Mouse (Mus musculus) kidney, adult 8-10 months (tissue): ENCODE measurements around the gene Ppara.
A peak's percentile ranks its signal among the peaks of the same experiment; 100 is the strongest.

Source experiments
- DNase-seq, 2 experiments: peaks; one replicate each; pipeline ENCODE4 v3.0.0; 2022

Ppara gene

DNA sequence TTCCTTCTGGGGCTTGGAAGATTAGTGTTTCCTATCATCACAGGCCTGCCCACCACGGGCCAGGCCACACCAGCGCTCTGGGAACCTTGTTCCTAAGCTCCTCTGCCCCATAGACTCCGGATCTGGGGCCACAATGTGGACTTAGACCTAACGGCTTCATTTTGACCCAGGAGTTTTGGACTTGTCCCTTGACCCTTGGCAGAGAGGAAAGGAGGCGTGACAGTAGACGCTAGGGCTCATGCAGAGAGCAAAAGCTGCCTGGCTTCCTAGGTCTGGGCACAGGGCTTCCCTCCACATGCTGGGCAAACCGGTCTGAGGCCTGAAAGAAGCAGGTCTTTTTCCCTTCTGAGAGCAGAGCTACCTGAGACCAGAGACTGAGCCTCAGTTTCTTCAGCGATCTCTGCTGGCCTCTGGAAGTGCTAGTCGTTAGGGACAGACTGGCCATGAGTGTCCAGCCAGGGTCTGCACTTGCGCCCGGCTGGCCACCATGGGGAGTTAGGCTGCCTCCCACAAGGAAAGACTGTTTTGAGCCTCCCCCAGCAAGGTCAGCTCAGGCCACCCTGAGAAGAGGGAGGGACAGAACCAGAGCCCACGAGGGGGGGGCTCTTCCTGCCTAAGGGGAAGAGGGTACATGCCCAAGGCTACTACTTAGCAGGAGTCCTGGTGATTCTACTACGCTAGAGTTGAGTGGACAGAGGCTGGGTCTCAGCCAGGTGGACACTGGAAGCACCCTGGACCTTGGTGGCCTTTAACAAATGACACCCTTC is 29.0 kb upstream of the Ppara start:
- DNase-seq: peak; percentile 91 to 92

GRCm38 (mm10) chr15:85706527-85706926 is 28.3 kb upstream of the Ppara start:
- DNase-seq: no peak

- peak; percentile 76 to 78 for DNase-seq
Measured at GRCm38 (mm10) chr15:85707017-85707416, 27.8 kb upstream of the Ppara start.

- no peak for DNase-seq
Measured at GRCm38 (mm10) chr15:85707458-85708030, 27.2 kb upstream of the Ppara start.

- no peak for DNase-seq
Measured at GRCm38 (mm10) chr15:85708217-85708616, 26.6 kb upstream of the Ppara start.

- no peak for DNase-seq
Measured at GRCm38 (mm10) chr15:85708843-85709242, 25.9 kb upstream of the Ppara start.

DNA sequence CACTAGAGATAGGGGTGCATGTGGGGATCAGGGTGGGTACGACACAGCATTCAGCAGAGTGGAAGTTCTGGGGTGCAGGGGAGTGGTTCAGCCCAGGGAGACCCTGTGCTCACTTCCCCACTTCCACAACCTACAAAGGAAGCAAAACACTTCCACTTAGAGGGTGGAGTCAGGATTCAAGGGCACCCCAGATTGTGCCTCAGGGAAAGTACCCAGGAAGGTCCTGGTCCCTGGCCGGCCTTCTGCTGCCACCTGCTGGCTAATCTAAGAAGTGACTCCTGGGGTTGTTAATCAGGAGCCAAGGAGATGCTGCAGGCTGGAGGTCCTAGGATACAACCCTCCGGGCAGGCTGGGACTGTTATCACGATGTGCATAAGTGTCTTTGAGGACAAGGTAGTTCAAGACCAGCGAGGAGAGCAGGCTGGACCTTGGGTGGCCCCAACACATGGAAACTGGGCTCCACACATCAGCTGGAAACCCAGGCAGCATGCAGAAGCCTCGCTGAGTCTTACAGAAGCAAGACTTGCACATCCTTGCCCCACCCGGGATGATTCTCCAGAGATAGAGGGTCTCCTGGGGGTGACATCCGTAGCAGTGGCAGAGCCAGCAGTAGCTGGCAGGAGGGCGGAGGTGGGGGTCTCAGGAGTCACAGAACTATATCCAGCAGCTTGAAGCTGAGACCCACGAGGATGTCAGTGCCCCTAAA is 25.4 kb upstream of the Ppara start:
- DNase-seq: peak; percentile 89 to 93

GRCm38 (mm10) chr15:85710179-85710578 is 24.6 kb upstream of the Ppara start:
- peak; percentile 81 to 82 for DNase-seq

GRCm38 (mm10) chr15:85710641-85711580 is 23.9 kb upstream of the Ppara start:
- no peak for DNase-seq

DNA sequence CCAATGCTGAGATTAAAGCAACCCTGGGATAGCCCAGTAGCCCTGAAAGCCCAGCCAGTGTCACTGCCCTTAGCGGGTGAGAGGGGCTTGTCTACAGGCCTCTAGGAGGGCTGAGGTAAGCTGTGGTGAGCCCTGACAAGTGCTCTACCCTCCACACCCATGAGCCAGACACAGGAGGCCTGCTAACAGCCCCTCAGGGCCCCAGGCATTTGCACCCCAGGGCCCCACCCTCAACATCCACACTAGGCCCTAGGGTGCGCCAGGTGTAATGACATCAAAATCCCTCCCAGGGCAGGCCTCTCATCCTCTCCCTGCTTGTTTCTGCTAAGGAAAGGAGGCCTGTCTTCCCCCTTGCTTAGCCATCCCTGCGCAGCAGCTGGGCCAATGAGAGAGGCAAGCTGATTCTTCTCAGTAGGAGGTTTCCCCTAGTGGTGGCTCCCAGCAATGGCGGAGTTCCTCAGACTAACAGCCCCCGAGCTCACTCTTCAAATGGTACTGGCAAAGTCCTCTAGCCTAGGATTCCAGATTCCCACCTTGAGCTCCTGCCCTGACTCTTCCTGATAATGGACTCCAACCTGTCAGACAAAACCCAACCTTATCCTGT is 22.1 kb upstream of the Ppara start:
- DNase-seq: no peak

GRCm38 (mm10) chr15:85713417-85713816 is 21.4 kb upstream of the Ppara start:
- no peak for DNase-seq

GRCm38 (mm10) chr15:85715059-85715458 is 19.7 kb upstream of the Ppara start:
- no peak for DNase-seq

DNA sequence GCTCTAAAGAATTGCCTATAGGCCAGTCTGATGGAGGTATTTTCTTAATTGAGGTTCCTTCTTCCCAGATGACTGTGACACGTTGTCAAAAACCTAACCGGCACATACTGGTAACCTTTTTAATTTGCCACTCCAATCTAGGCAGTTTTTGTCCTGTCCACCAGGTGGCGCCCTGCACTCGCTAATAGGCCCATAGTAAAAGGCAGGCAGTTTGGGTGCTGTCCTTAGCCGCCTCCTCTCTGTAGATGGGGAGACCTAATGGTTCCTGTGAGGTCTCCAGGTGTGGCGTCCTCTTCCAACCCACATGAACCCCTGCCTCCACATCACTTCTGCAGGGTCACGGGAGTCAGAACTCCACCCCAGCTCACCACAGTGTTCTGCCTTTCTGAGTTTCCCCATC is 18.7 kb upstream of the Ppara start:
- DNase-seq: peak; percentile 81 to 92

- DNase-seq: no peak
Measured at GRCm38 (mm10) chr15:85716591-85716990, 18.2 kb upstream of the Ppara start.

DNA sequence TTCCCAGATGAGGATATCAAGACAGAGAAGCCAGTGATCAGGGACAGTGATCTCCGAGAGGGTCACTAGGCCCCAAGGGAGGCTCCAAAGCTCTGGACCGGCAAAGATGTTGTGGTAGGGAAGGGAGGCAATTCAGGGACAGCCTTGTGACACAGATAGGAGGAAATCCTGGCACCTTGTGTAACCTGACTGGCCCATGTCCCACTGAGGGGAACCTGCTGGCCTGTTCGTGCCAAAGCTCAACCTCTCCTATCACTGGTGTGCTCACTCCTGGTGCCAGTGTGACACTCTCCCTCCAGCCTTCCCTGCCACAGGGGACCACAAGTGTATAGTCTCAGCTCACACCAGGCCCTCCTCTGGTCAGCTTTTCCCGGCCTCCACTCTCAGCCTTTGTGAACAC is 17.8 kb upstream of the Ppara start:
- DNase-seq: no peak

DNA sequence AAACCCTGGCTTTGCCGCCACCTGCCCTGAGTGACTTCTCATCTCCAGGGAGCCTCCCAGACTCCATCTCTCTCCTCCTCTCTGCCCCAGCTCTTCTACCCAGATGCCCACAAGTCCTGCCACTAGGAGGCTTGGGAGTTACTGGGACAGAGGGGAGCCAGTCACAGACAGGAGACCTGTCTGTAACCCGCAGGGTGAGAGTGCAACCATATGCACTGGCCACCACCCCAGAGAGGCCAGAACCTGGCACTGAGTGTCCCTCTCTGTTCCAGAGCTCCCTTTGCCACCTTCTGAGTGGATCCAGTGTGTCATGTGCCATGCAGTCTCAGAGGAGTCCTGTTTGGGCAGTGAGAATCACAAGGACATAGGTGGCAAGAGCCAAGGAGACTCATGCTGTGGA is 17.0 kb upstream of the Ppara start:
- DNase-seq: no peak

- no peak for DNase-seq
Measured at GRCm38 (mm10) chr15:85719017-85719416, 15.8 kb upstream of the Ppara start.

DNA sequence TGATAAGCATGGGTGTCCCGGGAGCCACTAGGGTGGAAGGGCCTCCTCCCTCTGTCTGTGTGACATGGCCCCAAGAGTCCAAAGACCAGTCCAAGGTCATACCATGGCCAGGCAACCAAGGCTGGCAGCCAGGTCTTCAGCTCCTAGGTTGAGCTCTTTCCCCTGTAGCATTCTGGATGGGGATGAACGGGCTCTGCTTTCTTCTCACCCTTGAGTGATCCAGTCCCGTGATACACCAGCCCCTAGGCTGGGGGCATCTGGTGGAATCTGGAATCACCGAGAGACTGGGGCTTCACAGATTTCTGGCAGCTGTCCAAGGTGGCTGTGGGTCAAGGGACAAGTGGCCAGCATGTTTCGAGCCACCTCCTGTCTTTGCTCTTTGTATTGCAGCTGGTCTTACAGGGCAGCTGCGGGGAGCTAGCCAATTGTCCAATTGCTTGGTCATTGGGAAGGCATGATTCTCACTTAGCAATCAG is 14.4 kb upstream of the Ppara start:
- DNase-seq: peak; percentile 77 to 80

DNA sequence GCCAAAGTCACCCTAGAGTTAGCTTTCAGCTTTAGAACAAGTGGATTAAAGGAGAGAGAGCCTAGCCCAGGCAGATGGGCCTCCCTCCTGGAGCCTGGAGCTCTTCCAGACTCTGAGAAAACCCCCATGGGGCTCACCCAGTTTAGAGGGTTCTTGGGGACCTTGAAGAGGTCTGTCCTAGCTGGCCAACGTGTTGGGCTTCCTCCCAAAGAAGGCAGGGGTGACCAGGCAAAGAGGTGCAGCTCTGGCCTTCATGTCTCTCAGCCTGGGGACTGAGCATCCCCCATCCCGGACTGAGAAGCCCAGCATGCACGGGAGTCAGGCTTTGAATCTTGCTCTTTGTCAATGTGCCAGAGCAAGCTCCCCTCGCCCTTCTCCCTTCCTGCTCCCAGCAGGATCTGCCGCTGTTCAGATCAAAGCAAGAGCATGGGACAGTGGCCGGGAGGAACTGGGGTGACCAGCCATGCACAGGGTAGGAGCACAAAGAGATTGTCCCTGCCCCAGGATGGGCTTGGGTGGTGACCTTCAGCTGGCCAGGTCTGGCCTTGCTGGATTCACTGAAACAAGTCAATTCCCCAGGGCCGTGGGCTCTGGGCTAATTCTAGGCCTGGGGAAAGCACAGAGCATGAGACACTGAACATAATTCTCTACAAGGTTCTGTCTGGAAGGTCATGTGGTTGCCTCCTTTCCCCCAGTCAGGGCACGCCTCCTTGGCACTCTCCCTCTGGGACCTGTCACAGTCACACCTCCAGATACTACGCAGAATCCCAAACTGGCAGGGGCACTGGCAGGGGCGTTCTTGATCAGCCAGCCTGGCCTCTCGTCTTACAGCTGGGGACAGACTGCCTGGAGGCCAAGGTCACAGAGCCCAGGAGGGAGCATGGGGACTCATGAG is 10.3 kb upstream of the Ppara start:
- peak; percentile 76 to 81 for DNase-seq

- DNase-seq: no peak
Measured at GRCm38 (mm10) chr15:85728224-85728623, 6.6 kb upstream of the Ppara start.

- DNase-seq: no peak
Measured at GRCm38 (mm10) chr15:85729256-85729655, 5.5 kb upstream of the Ppara start.
